Mouse (Mus musculus) C2C12 (cell line): ENCODE measurements at regions not wholly inside any gene's neighbourhood (a gene's known extent, or its start where the extent isn't known, plus 50 kb on each side); places are given as distances from the start of the nearest gene placed in this dataset.

Experiments
- CEBPB ChIP-seq: IDR thresholded peaks from one replicate; pipeline ENCODE4 v1.6.1; 2011; ENCODE audit warnings: low read depth, mild to moderate bottlenecking, control low read depth, moderate library complexity
- CTCF ChIP-seq: IDR thresholded peaks from one replicate; pipeline ENCODE4 v1.5.1; 2011; ENCODE audit not compliant: control insufficient read depth, insufficient read depth, insufficient read length
- MYOD1 ChIP-seq: IDR thresholded peaks from one replicate; pipeline ENCODE4 v1.6.1; 2011; ENCODE audit warnings: low read depth; ENCODE audit not compliant: control insufficient read depth, insufficient read length

DNA sequence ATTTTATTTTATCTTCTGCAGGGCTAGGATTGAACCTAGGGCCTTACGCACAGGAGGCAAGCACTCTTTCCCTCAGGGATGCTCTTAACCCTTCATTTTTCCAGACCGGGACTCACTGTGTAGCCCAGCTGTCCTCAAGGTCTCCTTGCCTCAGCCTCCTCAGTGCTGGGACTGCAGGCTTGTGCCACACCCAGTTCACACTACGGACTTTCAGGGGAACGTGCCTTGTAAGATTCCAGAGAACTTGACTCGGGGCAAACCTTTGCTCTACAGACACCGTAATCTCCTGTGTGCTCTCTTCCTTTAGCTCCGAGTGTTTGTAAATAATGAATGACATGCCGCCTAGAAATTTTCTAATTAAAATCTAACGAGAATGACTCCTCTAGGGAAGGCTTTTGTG is 68.6 kb upstream of the Rybp start:
- TF ChIP-seq CTCF (no peak), MYOD1 (no peak), CEBPB (no peak)
